Mouse (Mus musculus) lung, postnatal 0 days (tissue): ENCODE measurements around the gene Tuba3a.
A peak's percentile ranks its signal among the peaks of the same experiment; 100 is the strongest.

Experiments used
- CTCF ChIP-seq: IDR thresholded peaks from 2 replicates; pipeline ENCODE4 v1.5.1; 2016; ENCODE audit warnings: antibody characterized with exemption, mild to moderate bottlenecking
- EP300 ChIP-seq: IDR thresholded peaks from 2 replicates; pipeline ENCODE4 v1.6.1; 2016; ENCODE audit warnings: antibody characterized with exemption, mild to moderate bottlenecking, control low read depth

DNA sequence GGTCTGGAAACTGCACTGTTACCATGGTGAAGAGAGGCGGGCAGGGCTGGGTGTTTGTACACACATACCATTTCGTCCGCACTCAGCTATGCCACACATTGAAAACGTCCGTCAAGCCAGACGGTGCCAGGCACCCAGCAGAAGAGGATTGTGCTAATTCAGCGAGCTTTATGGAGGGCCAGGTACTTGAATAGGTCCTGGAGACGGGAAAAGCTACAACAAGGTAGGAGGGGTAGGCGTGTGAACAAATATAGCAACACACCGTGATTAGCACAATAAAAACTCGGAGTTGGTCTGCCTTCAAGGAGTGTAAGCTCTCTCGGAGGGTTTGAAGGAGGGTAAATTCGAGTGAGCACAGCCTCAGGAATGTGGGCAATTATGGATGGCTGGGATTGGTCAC lies 37.0 kb upstream of the Tuba3a start:
- TF ChIP-seq CTCF (no peak), EP300 (peak; percentile 97)
